Mouse (Mus musculus) NIH3T3 (cell line): ENCODE measurements around the gene Umps.

Experiments used
- DNase-seq: peaks from one replicate; pipeline ENCODE4 v3.0.0-alpha.2; 2012; ENCODE audit warnings: low read depth

Gene Umps

GRCm38 (mm10) chr16:33954793-33955192, 12.0 kb downstream of the Umps start:
- no peak for DNase-seq

- no peak for DNase-seq
Measured at GRCm38 (mm10) chr16:33953008-33953407, 13.8 kb downstream of the Umps start.

- peak; percentile 91 for DNase-seq
Measured at GRCm38 (mm10) chr16:33950830-33951229, 16.0 kb downstream of the Umps start.

GRCm38 (mm10) chr16:33950386-33950785, 16.5 kb downstream of the Umps start:
- DNase-seq: no peak

- no peak for DNase-seq
Measured at GRCm38 (mm10) chr16:33947664-33948571, 18.9 kb downstream of the Umps start.

- DNase-seq: no peak
Measured at GRCm38 (mm10) chr16:33946021-33946420, 20.8 kb downstream of the Umps start.

GRCm38 (mm10) chr16:33944772-33945171, 22.1 kb downstream of the Umps start:
- no peak for DNase-seq

- no peak for DNase-seq
Measured at GRCm38 (mm10) chr16:33944126-33944525, 22.7 kb downstream of the Umps start.

- DNase-seq: no peak
Measured at GRCm38 (mm10) chr16:33943388-33943787, 23.4 kb downstream of the Umps start.

- DNase-seq: no peak
Measured at GRCm38 (mm10) chr16:33942341-33942740, 24.5 kb downstream of the Umps start.

- peak; percentile 61 for DNase-seq
Measured at GRCm38 (mm10) chr16:33941271-33941781, 25.5 kb downstream of the Umps start.

- DNase-seq: no peak
Measured at GRCm38 (mm10) chr16:33940095-33940494, 26.7 kb downstream of the Umps start.

GRCm38 (mm10) chr16:33939636-33940035, 27.2 kb downstream of the Umps start:
- no peak for DNase-seq

- DNase-seq: no peak
Measured at GRCm38 (mm10) chr16:33939133-33939531, 27.7 kb downstream of the Umps start.

- DNase-seq: no peak
Measured at GRCm38 (mm10) chr16:33938311-33939132, 28.3 kb downstream of the Umps start.

- no peak for DNase-seq
Measured at GRCm38 (mm10) chr16:33937567-33937966, 29.3 kb downstream of the Umps start.

GRCm38 (mm10) chr16:33936885-33937284, 30.0 kb downstream of the Umps start:
- DNase-seq: no peak

GRCm38 (mm10) chr16:33935407-33935785, 31.4 kb downstream of the Umps start:
- DNase-seq: no peak

- DNase-seq: peak; percentile 63
Measured at GRCm38 (mm10) chr16:33934701-33935406, 32.0 kb downstream of the Umps start.

- no peak for DNase-seq
Measured at GRCm38 (mm10) chr16:33933411-33933810, 33.4 kb downstream of the Umps start.

- DNase-seq: no peak
Measured at GRCm38 (mm10) chr16:33932126-33932525, 34.7 kb downstream of the Umps start.

- DNase-seq: no peak
Measured at GRCm38 (mm10) chr16:33931682-33932081, 35.2 kb downstream of the Umps start.
